Mouse (Mus musculus) forebrain, embryonic 13.5 days (tissue): ENCODE measurements at regions not wholly inside any gene's neighbourhood (a gene's known extent, or its start where the extent isn't known, plus 50 kb on each side); places are given as distances from the start of the nearest gene placed in this dataset.
A peak's percentile ranks its signal among the peaks of the same experiment; 100 is the strongest.
"Not testable (repeated sequence)": the region's sequence is repeated elsewhere in the genome, so short reads cannot be mapped to it uniquely, and the experiment has no call there.

Experiments used
- ATAC-seq: fragments of 200-750 bp; cut with Nextera tagmentation; 2 replicates; pipeline ENCODE4 v1.8.0; 2017
- H3K27ac ChIP-seq: fragments of 300-500 bp; sonication (generic); 2 replicates; pipeline ENCODE4 v1.5.1; 2015; ENCODE audit warnings: inconsistent platforms, mild to moderate bottlenecking, moderate library complexity
- H3K27me3 ChIP-seq: fragments of 300-500 bp; sonication (generic); 2 replicates; pipeline ENCODE4 v1.6.1; 2015; ENCODE audit warnings: mild to moderate bottlenecking, inconsistent platforms
- H3K36me3 ChIP-seq: fragments of 300-500 bp; sonication (generic); 2 replicates; pipeline ENCODE4 v1.6.1; 2015; ENCODE audit warnings: mild to moderate bottlenecking, inconsistent platforms; ENCODE audit not compliant: poor library complexity, severe bottlenecking
- H3K4me1 ChIP-seq: fragments of 300-500 bp; sonication (generic); 2 replicates; pipeline ENCODE4 v1.6.1; 2015; ENCODE audit warnings: inconsistent platforms
- H3K4me2 ChIP-seq: fragments of 300-500 bp; sonication (generic); 2 replicates; pipeline ENCODE4 v1.6.1; 2015; ENCODE audit warnings: inconsistent platforms, mild to moderate bottlenecking, moderate library complexity
- H3K4me3 ChIP-seq: fragments of 300-500 bp; sonication (generic); 2 replicates; pipeline ENCODE4 v1.5.1; 2015; ENCODE audit warnings: mild to moderate bottlenecking, inconsistent platforms
- H3K9ac ChIP-seq: fragments of 300-500 bp; sonication (generic); 2 replicates; pipeline ENCODE4 v1.6.1; 2015; ENCODE audit warnings: mild to moderate bottlenecking, inconsistent platforms
- H3K9me3 ChIP-seq: fragments of 300-500 bp; sonication (generic); replicated peaks from 2 replicates; pipeline ENCODE4 v1.6.1; 2016; ENCODE audit warnings: inconsistent platforms
- whole genome bisulfite sequencing: fragments of 180-500 bp; shearing (Covaris S2); methylation state at CpG from one replicate; pipeline ENCODE4 v1.1.7; 2015; 5-methylcytosine and 5-hydroxymethylcytosine counted together

DNA sequence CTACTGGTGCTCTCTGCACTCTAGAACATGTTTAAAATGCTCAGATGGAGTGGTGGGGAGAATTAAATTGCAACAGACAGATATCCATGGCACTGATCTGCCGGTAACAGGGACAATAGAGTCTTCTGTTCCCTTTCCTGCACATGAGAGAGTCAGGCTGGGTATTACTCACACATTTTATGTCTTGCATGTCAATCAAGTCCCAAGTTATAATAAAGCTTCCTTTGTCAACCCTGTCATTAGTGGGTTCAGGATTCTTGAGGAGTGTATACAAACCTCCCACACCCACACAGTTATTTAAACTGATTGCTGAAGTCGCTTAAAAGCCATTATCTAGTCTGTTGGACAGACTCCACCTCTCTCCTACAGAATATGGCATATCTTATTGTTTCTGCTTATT is 220.7 kb upstream of the Zfp703 start:
- no peak overlapping the region for H3K4me2 ChIP-seq
- H3K4me1 ChIP-seq: no peaks in the 10 kb centered on the region
- peak; percentile 45; the same call in 1 of the 2 replicates for ATAC-seq
- no peak overlapping the region for H3K4me3 ChIP-seq
- H3K9me3 ChIP-seq: peaks cover 2% of the 10 kb centered on the region; the same call in 1 of the 2 replicates
- no peak overlapping the region for H3K9ac ChIP-seq
- H3K36me3 ChIP-seq: no peaks in the 10 kb centered on the region
- 48% methylated on average over 2 of the region's 2 CpGs for WGBS
- no peak overlapping the region for H3K27ac ChIP-seq
- H3K27me3 ChIP-seq: no peaks in the 10 kb centered on the region

DNA sequence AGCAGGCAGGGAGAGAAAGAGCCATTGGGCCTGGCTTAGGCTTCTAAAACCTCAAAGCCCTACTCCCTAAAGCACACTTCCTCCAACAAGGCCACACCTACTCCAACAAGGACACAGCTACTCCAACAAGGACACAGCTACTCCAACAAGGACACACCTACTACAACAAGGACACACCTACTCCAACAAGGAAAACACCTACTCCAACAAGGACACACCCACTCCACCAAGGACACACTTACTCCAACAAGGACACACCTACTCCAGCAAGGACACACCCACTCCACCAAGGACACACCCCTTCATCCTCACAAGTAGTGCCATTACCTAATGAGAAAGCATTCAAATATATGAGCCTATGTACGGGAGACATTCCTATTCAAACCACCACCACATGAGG is 216.4 kb upstream of the Zfp703 start:
- Histone ChIP-seq H3K4me2 (no peak overlapping the region), H3K4me3 (no peak overlapping the region), H3K4me1 (no peaks in the 10 kb centered on the region), H3K9ac (no peak overlapping the region), H3K27me3 (no peaks in the 10 kb centered on the region), H3K36me3 (no peaks in the 10 kb centered on the region), H3K9me3 (peaks cover 6% of the 10 kb centered on the region; the same call in 1 of the 2 replicates), H3K27ac (no peak overlapping the region)
- no peak for ATAC-seq
- 81% methylated on average over 1 of the region's 1 CpGs for WGBS

DNA sequence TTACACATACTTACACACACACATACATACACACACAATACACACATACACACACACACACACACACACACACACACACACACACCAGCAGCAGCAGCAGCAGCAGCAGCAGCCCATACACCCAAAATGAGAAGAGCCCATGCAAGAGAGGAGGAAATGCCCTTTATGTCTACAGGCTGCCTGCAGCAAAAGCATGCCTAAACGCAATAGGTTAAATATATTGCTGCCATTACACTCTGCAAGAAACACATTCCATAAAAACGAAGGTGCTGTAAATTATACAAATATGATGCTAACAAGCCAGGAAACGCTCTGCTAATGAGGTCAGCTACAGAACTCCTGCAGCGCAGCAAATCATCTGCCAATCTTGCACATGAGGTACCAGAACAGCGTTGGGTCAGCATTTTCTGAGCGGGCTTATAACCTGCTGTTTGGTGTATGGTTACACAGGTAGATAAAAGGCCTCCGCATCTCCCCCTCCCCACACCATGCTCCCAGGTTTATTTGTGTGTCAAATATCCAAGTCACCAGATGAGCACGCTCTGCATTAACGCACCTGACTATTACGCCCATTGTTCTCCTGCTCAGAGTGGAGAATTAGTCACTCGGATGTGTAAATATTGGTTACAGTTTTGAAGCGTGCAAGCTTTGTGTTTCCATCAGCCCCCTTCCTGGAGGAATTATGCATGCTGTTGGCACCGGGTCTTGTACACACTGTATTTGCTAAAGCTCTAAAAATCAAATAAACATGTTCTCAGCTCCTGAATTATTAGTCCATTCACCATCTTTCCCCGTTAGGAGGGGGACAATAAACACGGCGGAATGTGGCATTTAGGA is 214.0 kb upstream of the Zfp703 start:
- ATAC-seq: no peak
- Histone ChIP-seq H3K4me2 (no peak overlapping the region), H3K4me1 (no peaks in the 10 kb centered on the region), H3K9me3 (peaks cover 6% of the 10 kb centered on the region; the same call in 1 of the 2 replicates), H3K36me3 (no peaks in the 10 kb centered on the region), H3K9ac (no peak overlapping the region), H3K4me3 (no peak overlapping the region), H3K27me3 (no peaks in the 10 kb centered on the region), H3K27ac (no peak overlapping the region)
- 75% methylated on average over 16 of the region's 16 CpGs for WGBS

DNA sequence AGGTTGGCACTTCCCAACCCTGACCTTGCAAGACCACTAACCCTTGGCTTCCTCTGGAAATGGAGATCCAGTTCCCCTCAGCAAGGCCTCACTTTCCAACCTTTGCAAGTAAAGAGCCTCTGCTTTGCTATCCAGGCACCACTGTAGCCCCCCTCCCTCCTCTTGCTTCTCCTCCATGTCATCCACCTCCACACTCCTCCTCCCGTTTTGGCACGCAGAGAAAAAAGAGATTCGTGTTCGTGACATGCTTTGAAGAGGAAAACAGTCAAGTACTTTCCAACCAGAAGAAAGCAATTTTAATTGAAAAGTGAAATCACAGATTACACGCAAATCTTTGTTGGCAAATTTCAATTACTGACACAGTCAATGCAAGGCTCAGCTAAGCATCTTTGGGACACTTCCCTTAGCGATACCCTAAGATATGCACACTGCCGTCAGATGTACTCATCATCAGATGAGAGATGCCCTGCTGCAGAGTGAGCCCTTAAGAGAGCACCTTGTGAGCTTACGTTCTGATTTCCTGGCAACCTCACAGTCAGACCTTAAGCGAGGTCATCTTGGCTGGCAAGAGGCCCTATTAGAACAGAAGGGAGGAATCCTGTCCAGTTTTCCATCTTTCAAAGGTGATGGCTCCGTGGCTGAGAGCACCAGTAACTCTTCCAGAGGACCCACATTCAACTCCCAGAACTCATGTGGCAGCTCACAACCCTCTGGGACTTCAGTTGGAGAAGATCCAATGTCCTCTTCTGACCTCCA is 208.5 kb upstream of the Zfp703 start:
- Histone ChIP-seq H3K4me2 (no peak overlapping the region), H3K27ac (no peak overlapping the region), H3K9ac (no peak overlapping the region), H3K27me3 (no peaks in the 10 kb centered on the region), H3K9me3 (no peaks in the 10 kb centered on the region; the same call in 1 of the 2 replicates), H3K36me3 (no peaks in the 10 kb centered on the region), H3K4me1 (no peaks in the 10 kb centered on the region), H3K4me3 (no peak overlapping the region)
- 85% methylated on average over 10 of the region's 10 CpGs for WGBS
- no peak for ATAC-seq

DNA sequence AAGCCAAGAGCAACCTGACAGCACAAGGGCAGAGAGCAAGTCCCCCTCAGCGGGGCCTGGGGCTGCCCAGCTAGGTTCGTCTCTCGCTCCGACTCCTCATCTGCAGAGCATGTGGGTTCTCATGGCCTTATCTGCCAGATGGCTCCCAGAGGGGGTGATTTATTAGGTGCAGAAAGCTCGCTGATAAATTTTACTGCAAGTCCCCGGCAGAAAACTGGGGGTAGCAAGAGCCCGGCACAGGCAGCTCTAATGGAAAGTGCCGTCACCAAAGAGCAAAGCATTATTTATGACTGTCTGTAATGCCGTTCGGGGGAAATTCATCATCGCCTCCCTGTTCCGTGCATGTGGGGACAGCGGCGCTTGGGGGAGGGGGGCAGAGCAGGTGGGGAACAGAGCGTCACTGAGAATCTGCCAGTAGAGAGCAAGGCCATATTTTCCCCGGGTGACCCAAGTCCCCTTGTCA is 206.7 kb upstream of the Zfp703 start:
- Histone ChIP-seq H3K4me3 (no peak overlapping the region), H3K4me2 (peak overlapping the region; percentile 18), H3K36me3 (no peaks in the 10 kb centered on the region), H3K9me3 (no peaks in the 10 kb centered on the region; the same call in 1 of the 2 replicates), H3K27ac (no peak overlapping the region), H3K4me1 (no peaks in the 10 kb centered on the region), H3K9ac (no peak overlapping the region), H3K27me3 (no peaks in the 10 kb centered on the region)
- WGBS: 71% methylated on average over 16 of the region's 16 CpGs
- ATAC-seq: no peak

DNA sequence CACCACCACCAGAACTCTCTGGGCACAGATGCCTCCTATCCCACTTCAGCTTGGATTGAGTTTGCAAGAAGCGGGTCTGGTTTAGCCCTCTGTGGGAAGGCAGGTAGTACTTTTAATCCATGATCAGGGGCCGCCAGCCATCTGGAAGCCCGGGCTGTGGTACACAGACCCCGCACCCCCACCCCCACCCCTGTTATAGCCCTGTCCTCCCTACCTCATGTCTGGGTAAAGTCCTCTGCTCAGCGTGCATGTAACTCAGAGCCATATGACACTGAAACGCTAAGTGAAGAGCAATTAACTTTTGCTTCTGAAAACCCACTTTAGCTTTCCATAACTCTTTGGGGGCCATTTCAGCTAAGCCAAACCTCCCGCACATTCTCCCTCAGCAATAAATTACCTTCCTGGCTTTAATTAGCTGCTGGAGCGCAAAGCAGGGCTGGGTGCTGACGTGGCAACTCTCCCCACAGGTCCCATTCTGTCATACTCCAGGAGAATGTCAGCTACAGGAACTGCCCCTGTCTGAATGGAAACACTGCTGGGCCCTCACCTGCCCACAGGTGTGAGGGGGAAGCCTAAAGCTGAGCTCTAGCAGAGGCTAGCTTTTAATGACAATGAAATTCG is 198.1 kb upstream of the Zfp703 start:
- Histone ChIP-seq H3K9ac (no peak overlapping the region), H3K27me3 (no peaks in the 10 kb centered on the region), H3K9me3 (no peaks in the 10 kb centered on the region), H3K4me2 (no peak overlapping the region), H3K36me3 (no peaks in the 10 kb centered on the region), H3K27ac (no peak overlapping the region), H3K4me3 (no peak overlapping the region), H3K4me1 (peaks cover 4% of the 10 kb centered on the region; the same call in 1 of the 2 replicates)
- WGBS: 62% methylated on average over 10 of the region's 10 CpGs
- no peak for ATAC-seq

DNA sequence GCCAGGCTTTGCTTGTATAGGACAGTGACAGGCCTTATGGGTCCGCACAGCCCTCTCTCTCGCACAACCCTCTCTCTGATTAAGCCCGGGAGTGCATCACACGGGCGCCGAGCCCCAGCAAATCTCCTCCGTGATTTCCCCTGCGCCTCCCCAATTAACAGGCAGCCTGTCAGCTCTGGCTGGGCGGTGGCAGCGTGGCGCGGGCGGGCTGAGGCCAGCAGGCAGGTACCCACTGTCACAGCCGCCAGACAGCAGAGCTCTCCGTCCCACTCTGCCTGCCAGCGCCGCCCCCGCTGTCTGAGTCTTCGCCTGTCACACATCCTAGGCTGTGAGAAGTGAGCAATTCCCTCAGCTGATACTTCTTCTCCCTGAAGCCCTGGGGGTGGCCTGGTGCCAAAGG is 196.6 kb upstream of the Zfp703 start:
- H3K4me2 ChIP-seq: peak overlapping the region; percentile 54
- no peaks in the 10 kb centered on the region for H3K36me3 ChIP-seq
- WGBS: 20% methylated on average over 19 of the region's 19 CpGs
- H3K4me1 ChIP-seq: peaks cover 4% of the 10 kb centered on the region; the same call in 1 of the 2 replicates
- H3K4me3 ChIP-seq: peak overlapping the region; percentile 26
- H3K27ac ChIP-seq: no peak overlapping the region
- peak; percentile 48; the same call in 1 of the 2 replicates for ATAC-seq
- no peaks in the 10 kb centered on the region for H3K9me3 ChIP-seq
- peak overlapping the region; percentile 45 for H3K9ac ChIP-seq
- H3K27me3 ChIP-seq: no peaks in the 10 kb centered on the region

DNA sequence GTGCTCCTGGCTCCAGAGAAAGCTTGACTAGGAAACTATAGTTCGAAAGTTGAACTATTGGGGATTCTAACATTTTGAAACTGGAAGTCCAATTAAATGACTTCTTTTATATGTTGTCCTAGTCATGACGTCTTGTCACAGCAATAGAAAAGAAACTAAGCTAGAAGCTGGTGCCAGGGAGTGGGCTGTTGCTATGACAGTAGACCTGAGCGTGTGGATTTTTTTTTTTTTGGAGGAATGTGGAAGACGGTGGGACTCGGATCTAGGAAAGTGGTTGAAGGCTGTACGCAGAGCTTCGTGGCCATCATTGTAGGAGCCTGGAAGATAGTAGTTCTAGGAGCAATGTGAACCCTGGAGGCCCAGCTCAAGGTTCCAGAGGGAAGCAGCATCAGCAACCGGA is 194.2 kb upstream of the Zfp703 start:
- not testable (repeated sequence) for H3K27me3 ChIP-seq, H3K36me3 ChIP-seq, H3K4me3 ChIP-seq, H3K4me1 ChIP-seq, H3K4me2 ChIP-seq, H3K9me3 ChIP-seq, ATAC-seq, H3K27ac ChIP-seq, H3K9ac ChIP-seq
- WGBS: 89% methylated on average over 8 of the region's 8 CpGs

DNA sequence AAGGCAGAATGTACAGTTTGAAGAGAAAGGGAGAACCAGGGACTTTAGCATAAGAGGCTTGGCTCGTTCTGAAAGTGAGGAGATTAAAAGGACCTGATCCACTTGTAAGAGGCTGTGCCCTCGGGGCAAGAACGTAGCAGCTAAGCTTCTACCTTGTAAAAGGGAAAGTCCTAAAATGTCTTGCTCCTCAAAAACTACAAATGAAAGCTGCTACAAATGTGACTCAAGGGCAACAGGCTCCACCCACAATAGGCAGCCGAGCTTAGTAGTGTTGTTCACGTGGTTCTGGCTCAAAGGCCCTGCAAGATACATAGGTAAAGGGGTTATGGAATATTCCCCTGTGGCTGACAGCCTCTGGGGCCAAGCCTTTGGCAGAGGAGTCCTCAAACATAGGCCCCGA is 192.7 kb upstream of the Zfp703 start:
- no peaks in the 10 kb centered on the region for H3K36me3 ChIP-seq
- no peak for ATAC-seq
- no peak overlapping the region for H3K4me2 ChIP-seq
- peaks cover 4% of the 10 kb centered on the region; the same call in 1 of the 2 replicates for H3K4me1 ChIP-seq
- H3K27me3 ChIP-seq: no peaks in the 10 kb centered on the region
- no peak overlapping the region for H3K9ac ChIP-seq
- 65% methylated on average over 6 of the region's 6 CpGs for WGBS
- no peak overlapping the region for H3K27ac ChIP-seq
- H3K4me3 ChIP-seq: no peak overlapping the region
- no peaks in the 10 kb centered on the region for H3K9me3 ChIP-seq

DNA sequence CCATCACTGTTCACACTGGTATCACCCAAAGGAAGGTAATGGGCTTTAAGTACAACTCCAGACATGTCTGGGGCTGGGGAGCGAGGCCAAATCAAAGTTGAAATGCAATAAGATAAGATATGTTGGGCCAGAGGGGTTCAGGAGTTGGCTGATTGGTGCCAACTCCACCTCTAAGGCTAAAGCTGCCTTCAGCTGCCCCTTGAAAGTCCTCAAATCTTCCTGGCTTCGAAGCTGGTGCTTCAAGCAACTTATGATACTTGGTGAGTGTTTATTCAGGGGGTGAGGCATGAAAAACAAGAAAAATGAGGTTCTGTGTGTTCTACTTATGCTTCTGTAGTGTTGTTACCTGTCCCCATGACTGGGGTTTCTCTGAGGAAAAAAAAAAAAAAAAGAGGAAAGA is 185.3 kb upstream of the Zfp703 start:
- Histone ChIP-seq H3K9ac (no peak overlapping the region), H3K27ac (no peak overlapping the region), H3K4me2 (no peak overlapping the region), H3K9me3 (no peaks in the 10 kb centered on the region), H3K4me1 (no peaks in the 10 kb centered on the region), H3K36me3 (no peaks in the 10 kb centered on the region), H3K27me3 (no peaks in the 10 kb centered on the region), H3K4me3 (no peak overlapping the region)
- WGBS: 87% methylated on average over 2 of the region's 2 CpGs
- ATAC-seq: no peak

DNA sequence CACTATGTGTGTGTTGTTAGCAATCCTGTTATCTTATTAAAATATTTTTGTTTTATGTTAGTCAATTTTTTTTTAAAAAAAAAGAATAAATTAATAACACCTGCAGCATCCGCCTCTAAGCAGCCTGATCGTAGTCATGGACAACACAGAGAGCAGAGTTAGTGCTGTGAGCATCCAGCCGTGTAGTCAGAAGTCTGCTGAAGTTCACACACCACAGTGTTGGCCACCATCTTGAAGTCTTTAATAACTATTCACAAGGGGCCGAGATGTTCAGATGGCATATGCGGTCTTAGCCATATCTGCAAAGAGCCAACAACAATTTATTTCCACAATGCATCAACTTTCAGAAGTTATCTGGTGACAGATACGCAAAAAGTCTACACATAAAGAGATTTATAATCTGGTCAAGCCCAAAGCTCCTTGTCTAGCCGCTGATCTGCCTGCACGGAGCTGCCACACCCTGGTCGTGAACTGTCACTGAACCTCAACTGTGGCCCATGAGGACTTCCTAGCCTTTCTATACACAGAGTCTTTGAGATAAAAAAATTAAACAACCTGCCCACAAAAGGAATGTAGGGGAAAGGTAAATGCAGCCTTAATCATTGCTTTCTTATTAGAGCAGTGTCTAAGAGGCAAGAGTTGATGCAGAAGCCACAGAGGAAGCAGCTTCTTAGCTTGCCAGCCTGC is 183.4 kb upstream of the Zfp703 start:
- ATAC-seq: no peak
- H3K9me3 ChIP-seq: no peaks in the 10 kb centered on the region
- H3K4me3 ChIP-seq: no peak overlapping the region
- no peak overlapping the region for H3K9ac ChIP-seq
- WGBS: 94% methylated on average over 9 of the region's 9 CpGs
- H3K4me1 ChIP-seq: 0 out of 2 replicates have a peak, but pooled peaks cover 7% of the 10 kb centered on the region
- no peaks in the 10 kb centered on the region for H3K36me3 ChIP-seq
- no peak overlapping the region for H3K4me2 ChIP-seq
- no peaks in the 10 kb centered on the region for H3K27me3 ChIP-seq
- H3K27ac ChIP-seq: no peak overlapping the region
